Mouse (Mus musculus) thymus, adult 2 months (tissue): ENCODE data around the gene G6pc2.

Experiments used
- CTCF ChIP-seq: fragments of 200-500 bp; IDR thresholded peaks from 2 replicates; pipeline ENCODE4 v1.5.1; 2012; ENCODE audit warnings: mild to moderate bottlenecking, control low read depth, low read length, moderate library complexity, borderline replicate concordance; ENCODE audit not compliant: control insufficient read depth, poor library complexity, insufficient read depth; ENCODE audit errors: extremely low read depth
- POLR2A ChIP-seq: fragments of 200-500 bp; IDR thresholded peaks from 2 replicates; pipeline ENCODE4 v1.6.1; 2012; ENCODE audit warnings: mild to moderate bottlenecking, low read length, control low read depth, moderate library complexity; ENCODE audit not compliant: control insufficient read depth, poor library complexity, insufficient read depth; ENCODE audit errors: extremely low read depth

DNA sequence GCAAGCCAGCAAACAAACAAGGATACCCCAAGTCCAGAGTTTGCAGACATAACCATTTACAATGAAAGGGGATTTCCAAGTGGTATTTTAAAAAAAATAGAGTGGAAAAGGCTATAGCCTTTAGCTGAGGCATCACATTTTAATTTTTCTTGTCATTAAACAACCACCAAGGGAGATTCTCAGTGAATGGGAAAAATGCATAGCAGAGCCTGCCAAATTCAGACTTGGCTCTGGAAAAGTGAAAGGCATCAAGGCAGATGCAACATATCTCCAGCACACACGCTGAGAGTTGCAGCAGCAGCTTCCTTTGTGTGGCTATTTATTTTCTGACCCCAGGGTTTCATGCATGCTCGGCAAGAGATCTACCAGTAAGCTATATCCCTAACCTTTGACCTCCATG, 34.1 kb downstream of the G6pc2 start:
- no peak for TF ChIP-seq POLR2A
- no peak for TF ChIP-seq CTCF
